Mouse (Mus musculus): ENCODE results near the gene Arpc4. TPM values are rescaled to one million over a fixed set of nuclear protein-coding genes. Genes with fewer than 3 reads are reported as not detected.

Gene Arpc4
- polyA plus RNA-seq, 1 experiment from 2014 or later: 211 TPM

DNA sequence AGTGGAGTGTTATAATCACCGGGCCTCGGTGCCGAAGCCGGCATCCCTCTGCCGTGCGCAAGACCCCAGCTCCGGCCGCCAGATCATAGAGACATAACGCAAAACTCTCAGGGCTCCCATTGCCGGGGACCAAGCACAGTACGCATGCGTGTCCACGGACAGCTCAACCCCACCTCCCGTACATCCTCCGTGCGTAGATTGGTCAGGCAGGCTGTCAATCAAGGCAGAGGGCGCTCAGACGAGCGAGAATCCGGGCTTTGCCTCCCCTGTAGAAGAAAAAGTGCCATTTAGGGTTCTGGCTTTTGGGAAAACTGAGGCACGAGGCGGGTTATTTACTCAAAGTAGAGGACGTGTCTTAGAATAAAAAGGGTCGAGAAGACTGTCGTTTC is 41.3 kb downstream of the Arpc4 start, which contains the start of gene Rpusd3:
Gene Rpusd3 (minus strand): TSS at position 142 of the 389 bp plus-strand sequence.
- ATAC-seq (ENCODE audit: insufficient read depth) (peak; percentile 99), DNase-seq (peak; percentile 100)
- 0% methylated on average over 25 of the region's 25 CpGs for WGBS
- TF ChIP-seq CTCF (IDR thresholded peaks at IDR 0.05; ENCODE audit: low read depth): no peak
- H3K36me3 ChIP-seq (ENCODE audit: insufficient read depth): peaks cover 16% of the 10 kb centered on the region
- H3K9ac ChIP-seq: peak within 1 kb of the TSS; percentile 76
- H3K4me3 ChIP-seq (ENCODE audit: low read depth, low read length): peak within 1 kb of the TSS; percentile 58
- no peaks in the 10 kb centered on the region for H3K27me3 ChIP-seq (ENCODE audit: insufficient read depth, low read length)
- peak within 1 kb of the TSS; percentile 26; the same call in 1 of the 2 replicates for H3K27ac ChIP-seq (ENCODE audit: low read depth)
- peaks cover 8% of the 10 kb centered on the region; the same call in 1 of the 2 replicates for H3K4me1 ChIP-seq (ENCODE audit: insufficient read depth)
- peak within 1 kb of the TSS; percentile 94 for H3K4me2 ChIP-seq
- H3K9me3 ChIP-seq (ENCODE audit: low read depth, low read length): no peaks in the 10 kb centered on the region

DNA sequence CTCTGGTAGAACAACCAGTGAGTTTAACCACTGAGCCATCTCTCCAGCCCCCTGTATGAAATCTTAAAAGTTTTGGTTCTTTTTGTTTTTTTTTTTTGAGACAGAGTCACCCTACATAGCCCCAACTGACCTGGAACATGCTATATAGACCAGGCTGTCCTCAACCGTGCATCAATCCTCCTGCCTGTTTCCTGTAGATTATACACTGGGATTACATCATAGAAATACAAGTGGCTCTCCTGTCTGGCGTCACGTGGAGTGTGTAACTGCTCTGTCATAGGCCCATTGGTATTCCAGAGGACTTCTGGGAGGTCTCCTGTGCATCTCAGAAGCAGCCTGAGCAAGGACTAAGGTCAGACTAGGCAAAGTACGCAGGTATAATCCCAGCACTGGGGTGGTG is 45.1 kb downstream of the Arpc4 start:
- H3K36me3 ChIP-seq (ENCODE audit: insufficient read depth): no peaks in the 10 kb centered on the region
- no peak for TF ChIP-seq CTCF (IDR thresholded peaks at IDR 0.05; ENCODE audit: low read depth)
- no peak overlapping the region for H3K9ac ChIP-seq
- H3K4me1 ChIP-seq (ENCODE audit: insufficient read depth): peaks cover 5% of the 10 kb centered on the region; the same call in 1 of the 2 replicates
- H3K9me3 ChIP-seq (ENCODE audit: low read depth, low read length): no peaks in the 10 kb centered on the region
- H3K27me3 ChIP-seq (ENCODE audit: insufficient read depth, low read length): no peaks in the 10 kb centered on the region
- DNase-seq (no peak), ATAC-seq (ENCODE audit: insufficient read depth) (no peak)
- no peak overlapping the region for H3K4me2 ChIP-seq
- H3K27ac ChIP-seq (ENCODE audit: low read depth): no peak overlapping the region
- WGBS: 56% methylated on average over 4 of the region's 4 CpGs
- no peak overlapping the region for H3K4me3 ChIP-seq (ENCODE audit: low read depth, low read length)

DNA sequence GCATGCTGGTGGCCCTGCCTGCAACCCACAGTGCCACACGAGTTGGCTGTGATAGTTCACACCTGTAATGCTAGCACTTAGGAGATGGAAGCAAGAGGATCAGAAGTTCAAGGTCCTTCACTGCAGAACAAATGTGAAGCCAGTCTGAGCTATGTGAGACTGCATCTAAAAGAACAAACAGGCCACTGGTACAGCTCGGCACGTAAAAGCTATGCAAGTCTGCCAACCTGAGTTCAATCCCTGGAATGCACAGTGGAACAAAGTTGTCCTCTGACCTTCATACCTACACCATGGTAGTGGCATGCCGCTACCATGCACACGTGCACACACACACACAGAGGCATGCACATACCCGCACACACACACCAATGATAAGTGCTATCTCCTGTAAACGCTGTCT is 46.3 kb downstream of the Arpc4 start:
- Histone ChIP-seq H3K36me3 (ENCODE audit: insufficient read depth) (no peaks in the 10 kb centered on the region), H3K4me1 (ENCODE audit: insufficient read depth) (no peaks in the 10 kb centered on the region), H3K4me3 (ENCODE audit: low read depth, low read length) (no peak overlapping the region), H3K27ac (ENCODE audit: low read depth) (no peak overlapping the region), H3K27me3 (ENCODE audit: insufficient read depth, low read length) (no peaks in the 10 kb centered on the region), H3K4me2 (no peak overlapping the region), H3K9me3 (ENCODE audit: low read depth, low read length) (no peaks in the 10 kb centered on the region), H3K9ac (no peak overlapping the region)
- ATAC-seq (ENCODE audit: insufficient read depth) (no peak), DNase-seq (no peak)
- 76% methylated on average over 7 of the region's 7 CpGs for WGBS
- no peak for TF ChIP-seq CTCF (IDR thresholded peaks at IDR 0.05; ENCODE audit: low read depth)

DNA sequence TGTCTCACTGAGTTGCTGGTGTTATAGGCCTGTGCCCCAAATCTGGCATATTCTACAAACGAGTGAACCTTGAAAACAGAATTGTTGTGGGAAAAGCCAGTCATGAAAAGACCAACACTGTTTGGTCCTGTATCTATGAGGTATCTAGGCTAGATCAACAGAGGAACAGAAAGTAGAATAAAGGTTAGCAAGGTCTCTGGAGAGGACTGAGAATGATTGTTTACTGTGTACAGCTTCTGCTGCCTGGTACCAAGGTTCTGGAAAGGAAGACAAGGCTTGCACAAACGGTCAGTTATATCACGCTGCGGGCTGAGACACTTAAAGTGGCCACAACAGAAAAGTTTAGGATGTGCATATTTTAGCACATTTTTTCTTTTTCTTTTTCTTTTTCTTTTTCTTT is 48.8 kb downstream of the Arpc4 start:
- Histone ChIP-seq H3K9ac (no peak overlapping the region), H3K4me1 (ENCODE audit: insufficient read depth) (no peaks in the 10 kb centered on the region), H3K27ac (ENCODE audit: low read depth) (no peak overlapping the region), H3K4me2 (no peak overlapping the region), H3K36me3 (ENCODE audit: insufficient read depth) (no peaks in the 10 kb centered on the region), H3K9me3 (ENCODE audit: low read depth, low read length) (no peaks in the 10 kb centered on the region), H3K4me3 (ENCODE audit: low read depth, low read length) (no peak overlapping the region), H3K27me3 (ENCODE audit: insufficient read depth, low read length) (no peaks in the 10 kb centered on the region)
- WGBS: 89% methylated on average over 4 of the region's 4 CpGs
- no peak for TF ChIP-seq CTCF (IDR thresholded peaks at IDR 0.05; ENCODE audit: low read depth)
- DNase-seq: no peak
- ATAC-seq (ENCODE audit: insufficient read depth): no peak

DNA sequence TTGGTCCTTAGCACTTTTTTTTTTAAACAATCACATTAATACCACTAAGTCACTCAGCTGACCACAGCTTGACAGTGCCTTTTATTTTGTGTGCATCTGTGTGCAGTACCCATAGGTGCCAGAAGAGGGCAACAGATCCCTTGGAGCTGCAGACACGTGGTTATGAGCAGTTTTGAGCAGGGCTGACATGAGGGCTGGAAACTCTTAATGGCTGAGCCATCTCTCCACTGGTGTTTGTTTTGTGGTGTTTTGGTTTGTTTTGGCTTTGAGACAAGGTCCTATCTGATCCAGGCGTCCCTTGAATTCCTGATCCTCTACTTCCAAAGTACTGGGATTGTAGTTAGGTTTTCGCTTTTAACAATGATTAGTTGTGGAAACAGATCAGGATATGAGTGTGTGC is 49.5 kb downstream of the Arpc4 start:
- no peak overlapping the region for H3K9ac ChIP-seq
- H3K4me2 ChIP-seq: no peak overlapping the region
- no peaks in the 10 kb centered on the region for H3K9me3 ChIP-seq (ENCODE audit: low read depth, low read length)
- no peak overlapping the region for H3K27ac ChIP-seq (ENCODE audit: low read depth)
- no peaks in the 10 kb centered on the region for H3K4me1 ChIP-seq (ENCODE audit: insufficient read depth)
- H3K4me3 ChIP-seq (ENCODE audit: low read depth, low read length): no peak overlapping the region
- 61% methylated on average over 3 of the region's 3 CpGs for WGBS
- H3K36me3 ChIP-seq (ENCODE audit: insufficient read depth): no peaks in the 10 kb centered on the region
- no peak for ATAC-seq (ENCODE audit: insufficient read depth)
- H3K27me3 ChIP-seq (ENCODE audit: insufficient read depth, low read length): no peaks in the 10 kb centered on the region
- DNase-seq: peak; percentile 62
- TF ChIP-seq CTCF (IDR thresholded peaks at IDR 0.05; ENCODE audit: low read depth): peak; percentile 78

DNA sequence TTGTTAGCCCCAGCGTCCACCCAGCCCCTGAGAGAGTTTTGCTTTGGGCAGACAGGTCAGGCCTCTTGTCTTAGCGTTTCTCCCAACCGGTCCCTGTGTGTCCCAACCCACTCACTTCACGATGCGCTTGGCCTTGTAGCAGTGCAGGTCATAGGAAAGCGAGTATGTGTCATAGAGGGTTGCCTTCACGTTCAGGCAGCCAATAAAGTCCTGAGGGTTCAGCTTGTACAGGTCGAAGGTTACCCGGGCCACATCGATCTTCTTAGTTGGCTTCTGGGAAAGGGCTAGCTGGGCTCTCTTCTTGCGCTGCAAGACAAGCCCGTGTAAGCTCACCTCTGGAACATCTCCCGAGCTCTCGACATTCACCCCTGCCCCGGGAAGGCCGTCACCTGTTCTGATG is 50.1 kb downstream of the Arpc4 start:
- Histone ChIP-seq H3K9ac (no peak overlapping the region), H3K4me3 (ENCODE audit: low read depth, low read length) (no peak overlapping the region), H3K4me2 (no peak overlapping the region), H3K9me3 (ENCODE audit: low read depth, low read length) (no peaks in the 10 kb centered on the region), H3K27me3 (ENCODE audit: insufficient read depth, low read length) (no peaks in the 10 kb centered on the region), H3K36me3 (ENCODE audit: insufficient read depth) (no peaks in the 10 kb centered on the region), H3K4me1 (ENCODE audit: insufficient read depth) (no peaks in the 10 kb centered on the region), H3K27ac (ENCODE audit: low read depth) (no peak overlapping the region)
- 79% methylated on average over 16 of the region's 16 CpGs for WGBS
- DNase-seq (no peak), ATAC-seq (ENCODE audit: insufficient read depth) (no peak)
- no peak for TF ChIP-seq CTCF (IDR thresholded peaks at IDR 0.05; ENCODE audit: low read depth)

DNA sequence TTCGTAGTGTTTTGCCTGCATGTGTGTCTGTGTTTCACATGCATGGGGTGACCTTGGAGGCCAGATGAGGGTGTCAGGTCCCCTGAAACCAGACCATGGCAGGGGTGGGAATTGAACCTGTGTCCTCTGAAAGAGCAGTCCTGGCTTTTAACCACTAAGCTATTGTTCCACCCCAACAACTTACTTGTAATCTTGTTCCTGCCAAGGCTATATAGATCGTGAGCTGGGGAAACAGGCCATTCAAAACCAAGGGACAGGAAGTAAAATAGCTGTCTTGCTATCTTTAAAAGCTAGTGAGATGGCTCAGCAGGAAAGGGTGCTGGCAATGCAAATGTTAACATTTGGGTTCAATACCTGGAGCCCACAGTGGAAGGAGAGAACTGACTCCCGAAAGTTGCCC is 52.0 kb downstream of the Arpc4 start:
- no peak for TF ChIP-seq CTCF (IDR thresholded peaks at IDR 0.05; ENCODE audit: low read depth)
- WGBS: 71% methylated on average over 3 of the region's 3 CpGs
- ATAC-seq (ENCODE audit: insufficient read depth): no peak

DNA sequence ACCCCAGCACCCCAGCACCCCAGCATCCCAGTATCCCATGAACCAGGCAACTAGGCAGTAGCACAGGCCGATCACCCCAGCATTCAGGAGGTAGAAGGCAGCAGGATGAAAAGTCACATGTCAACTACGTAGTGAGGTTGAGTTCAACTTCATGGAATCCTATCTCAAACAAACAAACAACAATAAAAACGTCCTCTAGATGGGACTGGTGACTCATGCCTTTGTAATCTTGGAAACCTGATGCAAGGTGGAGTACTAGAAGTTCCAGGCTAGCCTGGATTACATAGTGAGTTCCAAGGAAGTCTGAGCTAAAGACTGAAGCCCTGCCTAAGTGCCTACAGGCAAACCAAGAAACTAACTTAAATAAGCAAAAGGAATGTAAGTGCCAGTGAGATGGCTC is 52.9 kb downstream of the Arpc4 start:
- Histone ChIP-seq H3K9me3 (ENCODE audit: low read depth, low read length) (no peaks in the 10 kb centered on the region), H3K4me1 (ENCODE audit: insufficient read depth) (no peaks in the 10 kb centered on the region), H3K9ac (no peak overlapping the region), H3K27me3 (ENCODE audit: insufficient read depth, low read length) (no peaks in the 10 kb centered on the region), H3K4me3 (ENCODE audit: low read depth, low read length) (no peak overlapping the region), H3K36me3 (ENCODE audit: insufficient read depth) (no peaks in the 10 kb centered on the region), H3K4me2 (no peak overlapping the region), H3K27ac (ENCODE audit: low read depth) (no peak overlapping the region)
- WGBS: 48% methylated on average over 3 of the region's 3 CpGs
- ATAC-seq (ENCODE audit: insufficient read depth) (no peak), DNase-seq (no peak)
- no peak for TF ChIP-seq CTCF (IDR thresholded peaks at IDR 0.05; ENCODE audit: low read depth)

More for the DNA sequence above, 52.0 kb downstream of the Arpc4 start:
- no peak overlapping the region for H3K4me3 ChIP-seq (ENCODE audit: low read depth, low read length)
- no peaks in the 10 kb centered on the region for H3K9me3 ChIP-seq (ENCODE audit: low read depth, low read length)
- H3K27ac ChIP-seq (ENCODE audit: low read depth): no peak overlapping the region
- H3K9ac ChIP-seq: no peak overlapping the region
- no peak overlapping the region for H3K4me2 ChIP-seq
- DNase-seq: no peak
- no peaks in the 10 kb centered on the region for H3K36me3 ChIP-seq (ENCODE audit: insufficient read depth)
- H3K27me3 ChIP-seq (ENCODE audit: insufficient read depth, low read length): no peaks in the 10 kb centered on the region
- H3K4me1 ChIP-seq (ENCODE audit: insufficient read depth): no peaks in the 10 kb centered on the region
